Mouse (Mus musculus) forebrain, embryonic 14.5 days (tissue): ENCODE results near the gene Tbk1. TPM values are rescaled to one million over a fixed set of nuclear protein-coding genes. Genes with fewer than 3 reads are reported as not detected.

ENCODE experiments used
- ATAC-seq: fragments of 200-750 bp; cut with Nextera tagmentation; 2 replicates; pipeline ENCODE4 v1.8.0; 2017; ENCODE audit warnings: mild to moderate bottlenecking, moderate library complexity
- DNase-seq: peaks from one replicate; pipeline ENCODE4 v3.0.0-alpha.2; 2015; ENCODE audit warnings: low spot score
- H3K27ac ChIP-seq: fragments of 300-500 bp; sonication (generic); 2 replicates; pipeline ENCODE4 v1.5.1; 2014; ENCODE audit warnings: low read depth, mild to moderate bottlenecking, control low read depth, low read length, moderate library complexity
- H3K27me3 ChIP-seq: fragments of 300-500 bp; sonication (generic); replicated peaks from 2 replicates; pipeline ENCODE4 v1.6.1; 2014; ENCODE audit warnings: low read length, control low read depth, mixed read lengths; ENCODE audit not compliant: control insufficient read depth, insufficient read depth
- H3K36me3 ChIP-seq: fragments of 300-500 bp; sonication (generic); 2 replicates; pipeline ENCODE4 v1.6.1; 2014; ENCODE audit warnings: low read length, control low read depth; ENCODE audit not compliant: control insufficient read depth, insufficient read depth
- H3K4me1 ChIP-seq: fragments of 300-500 bp; sonication (generic); 2 replicates; pipeline ENCODE4 v1.6.1; 2014; ENCODE audit warnings: antibody characterized with exemption, low read length, control low read depth; ENCODE audit not compliant: control insufficient read depth, insufficient read depth
- H3K4me2 ChIP-seq: fragments of 300-500 bp; sonication (generic); 2 replicates; pipeline ENCODE4 v1.6.1; 2014; ENCODE audit warnings: mild to moderate bottlenecking, control low read depth, low read length
- H3K4me3 ChIP-seq: fragments of 300-500 bp; sonication (generic); 2 replicates; pipeline ENCODE4 v1.5.1; 2014; ENCODE audit warnings: low read depth, low read length, control low read depth
- H3K9ac ChIP-seq: fragments of 300-500 bp; sonication (generic); 2 replicates; pipeline ENCODE4 v1.6.1; 2014; ENCODE audit warnings: mild to moderate bottlenecking, low read length, control low read depth, moderate library complexity
- H3K9me3 ChIP-seq: fragments of 300-500 bp; sonication (generic); replicated peaks from 2 replicates; pipeline ENCODE4 v1.6.1; 2016; ENCODE audit warnings: low read length, control low read depth, mixed read lengths; ENCODE audit not compliant: control insufficient read depth
- WGBS: fragments of 180-500 bp; shearing (Covaris S2); extraction: QIAGEN DNeasy Blood & Tissue Kit; methylation state at CpG from one replicate; pipeline ENCODE4 v1.1.7; 2014; 5-methylcytosine and 5-hydroxymethylcytosine counted together
- polyA plus RNA-seq: library from polyadenylated mRNA; unstranded; fragments of >200 nt; fragmentation: Nextera tagmentation; extraction: Ambion mirVana; gene quantifications from 2 replicates; pipeline ENCODE4 v1.2.1, GENCODE M21; 2014

The Tbk1 gene
- polyA plus RNA-seq, 1 experiment from 2014 or later: 34.7 TPM

GRCm38 (mm10) chr10:121603556-121603955, 17.0 kb upstream of the Tbk1 start:
- H3K27ac ChIP-seq: no peak overlapping the region
- peaks cover 94% of the 10 kb centered on the region for H3K36me3 ChIP-seq
- H3K4me1 ChIP-seq: no peaks in the 10 kb centered on the region
- H3K4me2 ChIP-seq: no peak overlapping the region
- no peak overlapping the region for H3K9ac ChIP-seq
- no peaks in the 10 kb centered on the region for H3K27me3 ChIP-seq
- WGBS: 89% methylated on average over 4 of the region's 4 CpGs
- no peaks in the 10 kb centered on the region for H3K9me3 ChIP-seq
- no peak for ATAC-seq
- H3K4me3 ChIP-seq: no peak overlapping the region
- no peak for DNase-seq

DNA sequence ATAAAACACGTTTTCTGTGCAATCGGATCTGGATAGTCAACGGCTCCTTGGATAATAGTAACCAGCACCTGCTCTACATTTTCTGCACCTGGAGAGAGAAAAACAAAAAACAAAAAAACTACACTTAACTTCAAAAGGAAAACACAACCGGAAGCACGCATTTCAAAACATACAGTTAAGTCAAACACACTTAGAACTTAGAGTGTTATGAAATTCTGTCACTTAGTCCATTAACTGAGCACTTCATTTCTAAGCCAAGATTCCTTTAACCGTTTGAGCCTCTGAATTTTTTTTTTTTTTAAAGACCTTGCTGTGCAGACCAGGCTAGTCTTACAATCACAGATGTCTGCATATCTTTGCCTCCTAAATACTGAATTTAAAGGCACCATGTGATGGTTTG, 14.7 kb upstream of the Tbk1 start:
- H3K27me3 ChIP-seq: no peaks in the 10 kb centered on the region
- H3K36me3 ChIP-seq: peaks cover 93% of the 10 kb centered on the region
- no peak for ATAC-seq
- no peak overlapping the region for H3K27ac ChIP-seq
- no peak overlapping the region for H3K4me3 ChIP-seq
- H3K4me1 ChIP-seq: no peaks in the 10 kb centered on the region
- H3K9ac ChIP-seq: no peak overlapping the region
- no peaks in the 10 kb centered on the region for H3K9me3 ChIP-seq
- no peak overlapping the region for H3K4me2 ChIP-seq
- WGBS: 88% methylated on average over 6 of the region's 6 CpGs
- DNase-seq: no peak

DNA sequence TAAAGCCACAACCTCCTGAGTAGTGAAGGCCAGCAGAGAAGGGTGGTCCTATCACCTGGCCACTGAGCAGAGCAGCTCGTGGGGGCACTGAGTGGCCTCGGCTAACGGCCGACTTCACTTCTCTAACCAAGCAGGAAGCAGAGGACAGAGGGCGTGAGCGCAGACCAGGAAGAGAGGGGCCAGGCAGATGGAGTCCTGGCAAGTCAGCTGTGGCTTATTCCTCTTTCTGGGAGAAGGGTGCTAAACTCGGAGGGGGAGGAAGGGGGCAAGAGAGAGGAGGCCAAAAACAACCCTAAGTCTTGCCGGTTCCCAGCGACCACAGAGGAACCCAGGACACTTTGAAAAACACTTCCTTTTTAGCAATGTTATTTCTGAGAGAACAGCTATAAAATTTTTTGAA, 10.0 kb upstream of the Tbk1 start:
- DNase-seq: no peak

DNA sequence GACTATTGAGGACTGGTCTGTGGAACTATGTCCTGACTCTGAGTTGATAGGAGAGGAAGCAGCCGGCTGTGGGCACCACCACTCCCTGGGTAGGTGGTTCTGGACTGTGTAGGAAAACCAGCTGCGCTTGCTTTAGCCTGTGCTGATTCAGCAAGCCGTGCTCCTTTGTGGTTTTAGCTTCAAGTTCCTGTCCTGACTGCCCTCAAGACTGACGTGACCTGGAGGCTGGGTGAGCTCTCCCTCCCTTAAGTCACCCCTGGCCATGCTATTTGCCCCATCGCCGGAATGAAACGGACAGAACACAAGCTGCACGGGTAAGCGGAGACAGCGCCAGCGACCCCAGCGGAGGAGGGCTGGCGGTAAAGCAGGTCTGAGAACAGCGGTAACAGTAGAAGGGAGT, 4.5 kb upstream of the Tbk1 start:
- Histone ChIP-seq H3K9ac (no peak overlapping the region), H3K27me3 (no peaks in the 10 kb centered on the region)
- WGBS: 93% methylated on average over 14 of the region's 14 CpGs

More for the DNA sequence above, 10.0 kb upstream of the Tbk1 start:
- Histone ChIP-seq H3K27ac (no peak overlapping the region), H3K9me3 (no peaks in the 10 kb centered on the region), H3K9ac (no peak overlapping the region), H3K36me3 (peaks cover 65% of the 10 kb centered on the region), H3K4me1 (no peaks in the 10 kb centered on the region), H3K4me2 (no peak overlapping the region), H3K27me3 (no peaks in the 10 kb centered on the region), H3K4me3 (no peak overlapping the region)
- ATAC-seq: no peak
- WGBS: 89% methylated on average over 9 of the region's 9 CpGs

DNA sequence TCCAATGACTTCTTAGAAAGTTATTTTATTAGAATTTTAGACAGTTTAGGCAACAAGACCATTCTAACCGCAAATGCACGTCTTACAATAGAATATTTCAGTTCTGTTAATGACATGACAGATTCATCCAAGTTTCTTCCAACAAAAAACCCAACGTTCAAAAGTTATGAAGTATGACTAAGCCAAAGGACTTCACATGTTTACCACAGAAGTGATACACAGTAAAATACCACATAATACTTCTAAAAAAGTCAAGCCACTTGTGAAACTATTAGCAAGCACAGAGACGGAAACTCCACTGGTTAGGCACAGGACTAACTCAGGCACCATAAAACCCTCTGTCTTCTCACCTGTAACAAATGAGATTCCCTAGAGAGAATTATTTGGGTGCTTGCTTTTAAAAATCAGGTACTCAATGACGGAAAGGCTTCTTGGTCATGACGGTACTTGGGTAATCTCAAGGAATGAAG, 819 bp upstream of the Tbk1 start:
- H3K4me2 ChIP-seq: peak overlapping the region; percentile 82
- ATAC-seq (no peak), DNase-seq (no peak)
- no peaks in the 10 kb centered on the region for H3K9me3 ChIP-seq
- peak overlapping the region; percentile 78 for H3K9ac ChIP-seq
- peak overlapping the region; percentile 87 for H3K4me3 ChIP-seq
- 69% methylated on average over 6 of the region's 6 CpGs for WGBS
- peaks cover 34% of the 10 kb centered on the region for H3K36me3 ChIP-seq
- H3K27me3 ChIP-seq: no peaks in the 10 kb centered on the region
- no peak overlapping the region for H3K27ac ChIP-seq
- H3K4me1 ChIP-seq: peaks cover 8% of the 10 kb centered on the region; the same call in 1 of the 2 replicates

More for the DNA sequence above, 4.5 kb upstream of the Tbk1 start:
- Histone ChIP-seq H3K4me3 (no peak overlapping the region), H3K4me2 (no peak overlapping the region), H3K27ac (no peak overlapping the region), H3K9me3 (no peaks in the 10 kb centered on the region), H3K36me3 (peaks cover 26% of the 10 kb centered on the region), H3K4me1 (no peaks in the 10 kb centered on the region)
- DNase-seq (no peak), ATAC-seq (no peak)

- H3K27me3 ChIP-seq: no peaks in the 10 kb centered on the region
- peak overlapping the region; percentile 78 for H3K9ac ChIP-seq
- peak overlapping the region; percentile 87 for H3K4me3 ChIP-seq
- peak; percentile 79 for ATAC-seq
- H3K36me3 ChIP-seq: peaks cover 39% of the 10 kb centered on the region
- 7% methylated on average over 24 of the region's 48 CpGs for WGBS
- H3K27ac ChIP-seq: peak overlapping the region; percentile 44; the same call in 1 of the 2 replicates
- DNase-seq: peak; percentile 13
- H3K4me2 ChIP-seq: peak overlapping the region; percentile 82
- H3K4me1 ChIP-seq: peaks cover 8% of the 10 kb centered on the region; the same call in 1 of the 2 replicates
- H3K9me3 ChIP-seq: no peaks in the 10 kb centered on the region
Measured at GRCm38 (mm10) chr10:121585791-121586642, 570 bp downstream of the Tbk1 start.

DNA sequence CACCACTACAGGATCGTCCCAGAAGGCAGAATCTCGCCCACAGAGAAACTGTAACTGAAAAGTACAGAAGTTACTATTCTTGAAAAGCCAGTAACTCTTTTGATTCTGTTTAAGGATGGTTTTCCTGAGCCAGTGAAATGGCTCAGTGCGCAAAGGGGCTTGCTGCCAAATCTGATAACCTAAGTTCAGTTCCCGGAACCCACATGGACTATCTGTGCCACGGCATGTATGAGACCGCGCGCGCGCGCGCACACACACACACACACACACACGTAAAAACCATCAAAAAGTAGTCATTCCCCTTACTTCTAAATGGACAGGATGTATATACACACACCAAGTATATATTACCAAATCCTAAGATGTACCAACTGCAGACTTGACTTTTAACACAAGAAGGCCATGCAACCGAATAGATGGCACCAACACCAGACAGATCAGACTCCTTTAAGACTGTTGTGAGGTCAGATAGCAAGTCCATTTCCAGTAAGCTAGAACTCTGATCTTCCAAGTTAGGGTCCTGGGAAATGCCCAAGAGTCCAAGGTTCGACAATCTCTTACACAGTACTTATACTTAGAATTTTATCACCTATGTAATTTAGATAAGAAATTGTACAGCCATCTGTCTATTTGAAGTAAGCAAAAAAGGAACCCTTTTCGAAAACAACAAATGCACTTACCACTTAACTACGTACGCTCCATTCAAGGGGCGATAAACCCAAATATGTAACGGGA, 1.4 kb downstream of the Tbk1 start:
- Histone ChIP-seq H3K4me1 (peaks cover 8% of the 10 kb centered on the region; the same call in 1 of the 2 replicates), H3K4me2 (peak overlapping the region; percentile 82), H3K27me3 (no peaks in the 10 kb centered on the region), H3K36me3 (peaks cover 43% of the 10 kb centered on the region), H3K9ac (peak overlapping the region; percentile 78; the same call in 1 of the 2 replicates), H3K4me3 (peak overlapping the region; percentile 87), H3K27ac (no peak overlapping the region), H3K9me3 (no peaks in the 10 kb centered on the region)
- WGBS: 90% methylated on average over 20 of the region's 20 CpGs
- no peak for ATAC-seq
- DNase-seq: no peak

GRCm38 (mm10) chr10:121584033-121584432, 2.6 kb downstream of the Tbk1 start:
- Histone ChIP-seq H3K27ac (no peak overlapping the region), H3K9me3 (no peaks in the 10 kb centered on the region), H3K4me1 (peaks cover 8% of the 10 kb centered on the region; the same call in 1 of the 2 replicates), H3K4me2 (no peak overlapping the region), H3K4me3 (no peak overlapping the region), H3K36me3 (peaks cover 42% of the 10 kb centered on the region), H3K9ac (no peak overlapping the region), H3K27me3 (no peaks in the 10 kb centered on the region)
- 92% methylated on average over 10 of the region's 10 CpGs for WGBS
- no peak for ATAC-seq
- DNase-seq: no peak
